Mouse (Mus musculus): ENCODE data around the gene Nrxn1.
"Not testable (repeated sequence)": the region's sequence is repeated elsewhere in the genome, so short reads cannot be mapped to it uniquely, and the experiment has no call there.

Nrxn1 gene

DNA sequence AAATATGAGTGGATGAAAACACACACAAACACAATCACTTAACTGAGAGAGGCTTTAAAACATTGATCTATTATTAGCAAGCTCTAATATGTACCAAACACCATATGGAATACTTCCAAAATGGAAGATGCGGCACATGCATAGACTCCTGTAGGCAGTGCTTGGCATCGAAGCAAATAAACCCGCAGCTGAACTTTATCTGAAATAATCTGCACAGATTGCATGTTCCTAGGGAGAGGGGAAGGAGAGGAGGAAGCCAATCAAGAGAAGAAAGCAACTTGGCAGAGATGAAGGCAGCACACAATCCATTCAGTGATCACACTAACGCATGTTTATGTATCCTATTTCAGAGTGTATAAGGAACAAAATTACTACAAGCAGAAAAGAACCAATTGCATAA, 542.5 kb downstream of the Nrxn1 start:
- peak in 1 of 2 experiments; percentile 46 for DNase-seq

DNA sequence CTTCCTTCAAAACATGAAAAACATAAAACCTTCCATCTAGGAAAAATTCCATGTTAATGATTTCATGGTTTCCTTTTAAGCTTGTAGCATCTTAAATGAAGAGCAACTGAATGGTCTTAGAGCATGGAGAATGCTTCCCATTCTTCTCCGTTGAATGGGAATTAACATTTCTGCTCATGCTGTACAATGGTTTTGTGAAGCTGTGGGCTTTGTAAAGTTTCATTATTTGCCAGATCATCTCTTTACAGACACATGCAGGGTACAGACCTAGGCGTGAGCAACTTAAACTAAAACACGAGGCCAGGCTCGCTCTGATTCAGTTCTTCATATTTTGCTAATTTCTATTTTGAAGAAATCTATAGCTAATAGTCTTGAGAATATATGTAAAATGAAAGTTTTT, 546.1 kb downstream of the Nrxn1 start:
- no peak for DNase-seq

DNA sequence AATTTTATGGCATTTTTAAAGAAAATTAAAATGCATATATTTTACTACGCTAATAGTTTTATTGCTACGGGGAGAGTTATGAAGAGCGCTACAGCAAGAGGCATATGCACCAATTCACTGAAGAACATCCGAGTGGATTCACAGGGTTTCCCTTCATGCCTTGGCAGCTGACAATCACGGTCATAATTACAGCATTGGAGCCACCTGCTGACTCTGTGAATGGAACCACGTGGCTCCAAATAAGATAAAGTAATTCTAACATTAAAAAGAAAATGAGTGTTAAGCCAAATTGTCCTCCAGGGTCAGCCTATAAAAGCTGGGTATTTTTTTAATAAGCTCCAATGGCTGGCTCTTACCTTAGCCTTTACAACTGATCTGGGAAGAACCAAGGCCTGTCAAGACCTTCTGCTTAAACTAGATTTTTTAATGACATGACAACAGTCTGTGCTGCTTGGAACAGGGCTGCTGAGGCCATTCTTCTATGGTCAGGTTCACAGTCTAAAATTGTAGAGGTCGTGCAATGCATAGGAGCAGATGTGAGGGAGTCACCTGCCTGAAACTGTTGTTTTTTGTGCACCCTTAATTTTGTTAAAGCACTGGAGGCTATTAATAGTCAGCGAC, 548.1 kb downstream of the Nrxn1 start:
- DNase-seq: peak in 1 of 2 experiments; percentile 25

DNA sequence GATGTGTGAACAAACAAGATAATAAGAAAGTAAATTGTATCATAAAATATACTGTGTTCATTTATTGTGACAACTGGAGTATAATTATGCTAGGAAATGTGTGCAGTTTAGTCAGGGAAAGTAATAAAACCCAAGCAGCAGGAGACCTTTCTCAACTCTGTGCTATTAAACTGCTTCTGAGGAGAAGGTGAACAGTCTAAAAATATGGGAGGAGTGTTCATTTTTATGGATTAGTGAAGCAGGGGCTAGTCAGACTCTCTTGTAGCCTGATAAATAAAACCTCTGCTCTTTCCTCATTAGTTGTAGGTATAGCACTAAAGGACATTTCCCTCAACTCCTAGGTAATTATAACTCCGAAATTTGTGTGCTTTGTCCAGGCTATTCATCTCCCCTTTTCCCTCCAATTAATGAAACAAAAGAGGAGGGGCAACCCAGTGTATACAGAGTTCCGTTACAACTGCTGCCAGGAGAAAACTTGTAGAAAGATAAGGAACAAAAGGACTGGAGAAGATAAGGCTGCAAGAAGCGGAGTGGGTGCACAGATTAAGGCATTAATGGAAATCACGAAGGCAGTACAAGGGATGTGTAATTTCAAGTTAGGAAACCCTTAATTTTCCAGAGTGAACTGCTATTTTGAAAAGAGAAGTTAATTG, 548.8 kb downstream of the Nrxn1 start:
- DNase-seq: no peak

DNA sequence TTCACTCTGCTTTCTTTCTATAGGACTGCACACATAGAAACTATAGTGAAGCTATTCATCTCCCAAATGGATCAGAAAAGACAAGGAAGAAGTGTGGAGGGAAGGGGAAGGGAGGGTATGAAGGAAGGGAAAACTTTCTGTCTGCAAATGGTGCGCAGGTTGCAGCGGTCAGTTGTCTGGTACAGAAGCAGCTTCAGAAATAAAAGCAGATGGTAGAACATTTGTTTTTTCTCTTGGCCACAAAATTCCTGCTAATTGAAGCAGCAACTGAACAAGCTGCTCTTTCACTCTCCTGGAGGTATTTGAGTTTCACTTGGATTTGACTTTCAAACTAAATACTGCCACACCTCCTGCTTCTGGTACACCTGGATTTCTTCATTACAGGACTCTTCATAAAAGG, 561.4 kb downstream of the Nrxn1 start:
- DNase-seq: peak; percentile 51 to 53

DNA sequence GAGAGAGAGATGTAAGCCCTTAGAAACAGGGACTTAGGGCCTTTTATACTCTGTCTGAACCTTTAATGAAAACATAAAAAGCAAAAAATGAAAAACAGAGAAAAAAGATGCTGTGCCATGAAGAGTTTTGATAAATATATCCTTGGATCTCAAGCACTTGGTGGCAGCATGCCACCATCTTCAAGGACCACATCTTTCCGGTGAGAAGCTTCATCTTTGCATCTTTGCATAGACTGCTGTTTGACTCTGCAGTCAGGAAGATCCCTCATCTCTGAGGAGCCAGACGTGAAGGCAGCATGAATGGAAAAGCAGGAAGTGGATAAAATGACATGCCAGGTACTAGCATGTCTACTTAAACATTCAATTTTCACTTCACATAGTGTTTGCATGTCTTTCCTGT, 586.8 kb downstream of the Nrxn1 start:
- no peak for DNase-seq

DNA sequence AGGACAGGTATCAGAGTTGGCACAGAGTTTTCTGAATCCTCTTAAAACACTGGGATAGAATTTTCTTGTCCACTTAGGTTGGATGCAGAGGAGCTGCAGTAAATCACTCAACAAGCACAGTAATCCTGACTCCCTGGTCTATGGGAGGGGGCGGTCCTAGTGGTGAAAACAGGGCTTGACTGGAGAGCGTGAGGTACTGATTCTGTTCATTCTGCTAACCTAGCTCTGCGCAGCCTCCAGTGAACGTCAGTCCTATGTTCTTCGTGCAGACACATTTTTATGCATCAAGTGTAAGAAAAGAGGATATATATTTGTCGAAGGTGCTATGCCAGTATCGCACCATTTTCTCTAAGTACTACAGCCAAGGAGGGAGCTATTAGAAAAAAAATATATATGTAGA, 588.9 kb downstream of the Nrxn1 start:
- not testable (repeated sequence) for DNase-seq

DNA sequence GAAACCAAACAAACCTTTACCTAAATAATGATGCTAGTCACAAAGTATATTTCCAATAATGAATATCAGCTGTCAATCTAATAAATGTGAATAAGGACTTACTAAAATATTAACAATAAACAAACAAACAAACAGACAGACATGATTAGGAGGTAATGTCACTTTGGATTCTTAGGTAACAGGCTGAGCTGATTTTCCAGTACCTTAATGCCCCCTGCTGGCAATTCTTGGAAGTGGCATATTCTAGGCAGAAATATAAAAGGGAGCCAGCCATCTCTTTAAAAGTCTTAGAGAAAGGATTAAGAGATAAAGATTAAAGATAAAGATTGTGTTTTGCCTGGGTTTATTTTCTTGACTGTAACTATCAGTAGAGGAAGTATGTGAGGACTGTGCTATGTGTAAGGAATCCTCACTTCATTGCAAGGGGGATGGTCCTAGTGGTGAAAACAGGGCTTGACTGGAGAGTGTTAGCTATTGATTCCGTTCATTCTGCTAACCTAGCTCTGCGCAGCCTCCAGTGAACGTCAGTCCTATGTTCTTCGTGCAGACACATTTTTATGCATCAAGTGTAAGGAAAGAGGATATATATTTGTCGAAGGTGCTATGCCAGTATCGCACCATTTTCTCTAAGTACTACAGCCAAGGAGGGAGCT, 591.7 kb downstream of the Nrxn1 start:
- peak; percentile 77 to 88 for DNase-seq

DNA sequence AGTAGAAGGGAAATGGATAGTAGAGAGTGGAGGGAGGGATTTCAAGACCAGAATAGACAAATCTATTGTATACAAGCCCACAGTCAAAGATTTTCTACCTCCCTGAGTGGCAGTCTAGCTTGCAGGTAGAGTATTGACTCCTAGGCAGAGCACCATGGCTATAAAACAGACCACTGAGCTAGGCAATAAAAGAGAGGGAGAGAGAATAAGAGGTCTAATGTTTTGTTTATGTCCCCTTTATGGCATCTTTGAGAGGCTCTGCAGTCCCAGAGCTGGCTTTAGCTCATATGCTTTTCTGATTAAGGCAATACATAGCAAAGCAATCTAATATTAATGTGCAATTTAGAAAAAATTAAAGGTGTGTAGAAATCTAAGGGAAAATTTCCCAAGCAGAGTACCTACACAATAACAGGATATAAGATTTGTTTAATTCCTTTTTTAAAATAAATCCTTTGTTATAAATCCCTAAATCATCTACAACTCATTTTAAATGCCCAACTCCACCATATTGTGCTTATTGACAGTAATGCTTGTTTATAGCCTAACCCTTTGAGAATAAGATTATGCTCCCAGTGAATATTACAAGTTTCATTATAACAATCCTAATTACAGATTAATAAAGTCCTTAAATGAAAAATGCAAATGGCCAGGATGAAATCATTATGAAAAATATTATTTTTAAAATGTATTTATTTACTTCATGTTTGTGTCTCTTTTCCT, 613.2 kb downstream of the Nrxn1 start:
- DNase-seq: no peak

DNA sequence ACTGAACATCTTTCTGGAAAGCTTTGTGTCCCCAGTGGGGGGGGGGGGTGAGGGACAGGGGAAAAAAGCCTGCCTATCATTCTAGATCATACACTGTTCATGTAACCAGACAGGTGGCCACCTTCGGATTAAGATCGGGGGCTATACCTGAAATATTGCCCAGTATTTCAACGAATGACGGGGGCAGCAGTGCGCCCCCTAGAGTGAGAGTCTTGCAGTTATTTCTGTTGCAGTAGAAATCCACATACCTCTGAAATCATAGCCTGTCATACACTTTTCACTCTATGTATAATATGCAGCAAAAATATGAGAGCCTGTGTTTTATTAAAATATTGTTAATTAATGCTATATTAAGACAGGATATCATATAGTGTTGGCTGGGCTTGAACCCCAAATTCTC, 636.1 kb downstream of the Nrxn1 start:
- DNase-seq: no peak

DNA sequence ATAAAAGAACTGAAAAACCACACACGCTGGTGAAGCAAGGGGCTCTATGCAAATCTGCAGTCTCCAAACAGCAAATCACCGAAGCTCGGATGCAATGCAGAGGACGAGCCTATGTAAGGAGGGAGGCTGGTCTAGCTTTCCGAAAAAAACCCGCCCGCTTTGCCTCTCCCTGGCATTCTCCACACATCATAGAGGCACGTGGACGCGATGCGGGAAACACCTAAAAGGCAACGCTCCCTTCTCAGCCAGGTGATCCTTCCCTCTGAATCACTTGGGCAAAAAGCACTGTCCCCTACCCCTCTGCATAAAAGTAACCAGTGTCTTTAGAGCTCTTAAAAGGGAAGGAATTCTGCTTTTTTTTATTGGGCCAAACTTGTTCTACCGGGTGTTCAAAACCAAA, 637.0 kb downstream of the Nrxn1 start:
- peak; percentile 73 to 81 for DNase-seq

DNA sequence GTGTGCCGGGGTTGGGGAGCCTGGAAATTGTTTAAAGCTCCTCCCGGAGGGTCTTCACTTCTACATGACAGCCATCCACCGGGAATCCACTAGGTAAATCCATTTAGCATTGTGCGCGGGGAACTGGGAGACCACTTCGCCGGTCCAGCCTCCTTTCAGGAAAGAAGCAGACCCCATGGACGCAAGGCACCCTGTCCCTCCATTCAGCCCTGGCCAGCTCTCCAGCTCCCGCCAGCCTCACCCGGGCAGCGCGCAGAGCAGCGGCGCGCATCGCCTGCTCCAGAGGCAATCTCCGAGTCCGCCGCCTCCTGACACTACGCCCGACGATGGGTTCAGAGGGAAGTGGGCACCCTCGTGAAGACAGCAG, 637.5 kb downstream of the Nrxn1 start:
- DNase-seq: peak; percentile 59 to 71

DNA sequence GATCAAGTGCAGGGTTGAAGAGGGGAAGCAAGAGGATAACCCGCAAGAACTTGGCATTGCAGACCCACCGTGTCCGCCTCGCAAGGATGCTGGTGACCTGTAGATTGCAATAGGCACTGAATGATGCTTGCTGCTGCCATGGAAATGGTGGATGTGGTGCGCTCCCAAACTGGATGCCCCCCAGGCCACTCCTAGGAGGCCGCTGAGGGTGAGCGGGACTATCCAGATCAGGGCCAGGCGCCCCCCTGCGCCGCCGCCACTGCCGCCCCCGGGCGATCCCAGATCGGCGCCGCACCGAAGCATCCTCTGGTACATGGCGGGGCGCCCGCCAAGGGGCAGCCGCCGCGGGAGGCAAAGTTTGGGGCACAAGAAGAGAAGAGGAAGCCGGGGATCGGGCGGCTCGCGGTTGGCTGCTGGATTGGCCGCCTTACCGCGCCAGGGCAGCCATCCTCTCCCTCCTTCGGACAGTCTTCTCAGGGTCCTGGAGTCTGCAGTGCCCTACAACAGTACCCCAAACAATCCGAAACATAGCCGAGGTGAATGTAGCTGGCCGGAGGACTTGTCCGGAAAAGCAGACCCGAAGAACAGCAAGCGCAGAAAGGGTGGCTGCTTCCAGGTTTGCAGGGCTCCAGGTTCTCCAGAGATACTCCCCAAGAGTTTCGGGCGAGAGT, 638.0 kb downstream of the Nrxn1 start:
- DNase-seq: peak; percentile 53 to 75

DNA sequence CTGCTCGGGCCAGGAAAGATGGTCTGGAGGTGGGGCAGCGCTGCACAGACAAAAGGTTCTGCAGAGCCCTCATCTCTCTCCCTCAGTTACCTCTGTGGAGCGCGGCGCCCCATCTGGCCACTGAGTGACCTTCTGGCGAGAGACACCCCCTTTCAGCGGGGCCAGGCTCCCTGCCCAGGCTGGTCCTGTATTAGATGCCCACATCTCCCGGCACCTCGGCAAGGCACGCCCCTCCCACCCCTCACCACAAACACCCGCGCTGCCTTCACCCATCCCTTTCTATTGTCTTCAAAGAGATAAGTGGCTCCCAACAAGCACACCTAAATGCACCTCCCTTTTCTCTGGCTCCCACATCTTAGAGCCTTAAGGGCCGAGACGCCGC, 638.5 kb downstream of the Nrxn1 start:
- DNase-seq: peak; percentile 87 to 91

DNA sequence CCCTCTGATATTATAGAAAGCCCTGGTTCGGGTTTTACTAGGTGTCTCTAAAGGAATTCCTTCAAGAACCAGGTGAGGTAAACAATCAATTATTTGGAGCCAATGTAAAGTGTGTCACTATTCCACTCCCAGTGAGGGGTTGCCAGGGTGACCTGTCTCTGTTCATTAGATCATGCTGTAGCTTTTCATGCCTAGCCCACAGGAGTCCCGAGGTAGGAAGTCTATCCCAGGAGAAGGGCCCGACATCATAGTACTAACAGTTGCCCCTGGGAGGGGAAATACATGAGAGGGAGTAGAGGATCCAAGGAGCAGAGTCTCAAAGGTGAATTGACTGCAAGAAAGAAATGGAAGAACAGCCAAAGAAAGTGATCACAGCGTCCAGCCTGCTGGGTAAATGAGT, 639.6 kb downstream of the Nrxn1 start:
- DNase-seq: peak in 1 of 2 experiments; percentile 44

DNA sequence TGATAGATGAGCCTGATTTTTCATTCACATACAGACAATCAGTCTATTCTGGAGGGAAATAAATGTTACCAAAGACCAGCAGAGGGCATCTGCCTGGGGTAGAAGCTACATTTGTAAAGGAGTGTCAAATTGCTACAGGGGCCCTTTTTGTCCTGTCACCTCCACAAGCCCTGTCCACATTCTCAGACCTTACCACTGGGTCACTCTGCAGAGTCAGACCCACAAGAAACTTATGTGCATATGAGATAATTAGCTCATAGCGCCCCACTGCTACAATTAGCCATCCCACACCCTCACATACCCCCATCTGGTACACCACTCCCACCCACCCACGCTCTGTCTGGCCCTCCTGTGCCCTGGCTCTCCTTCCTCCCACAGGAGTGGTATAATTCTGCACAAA, 640.1 kb downstream of the Nrxn1 start:
- peak; percentile 54 to 59 for DNase-seq

DNA sequence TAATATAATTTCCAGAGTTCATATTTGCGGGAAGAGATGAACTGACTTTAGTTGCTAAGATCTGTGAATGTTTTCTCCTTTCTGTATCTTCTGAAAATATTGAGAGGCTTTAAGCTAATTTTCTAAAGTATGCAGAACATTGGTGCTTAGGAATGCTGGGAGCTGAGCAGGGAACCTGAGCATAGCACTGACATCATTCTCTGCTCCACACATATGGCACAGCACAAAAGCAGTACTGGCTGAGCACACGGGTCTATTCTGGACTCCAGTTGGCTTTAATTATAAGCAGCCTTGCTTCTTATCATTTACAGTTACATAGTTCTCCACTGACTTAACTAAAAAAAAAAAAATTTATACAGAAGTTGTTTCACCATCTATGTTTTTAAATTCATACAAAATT, 641.5 kb downstream of the Nrxn1 start:
- peak; percentile 39 to 52 for DNase-seq

DNA sequence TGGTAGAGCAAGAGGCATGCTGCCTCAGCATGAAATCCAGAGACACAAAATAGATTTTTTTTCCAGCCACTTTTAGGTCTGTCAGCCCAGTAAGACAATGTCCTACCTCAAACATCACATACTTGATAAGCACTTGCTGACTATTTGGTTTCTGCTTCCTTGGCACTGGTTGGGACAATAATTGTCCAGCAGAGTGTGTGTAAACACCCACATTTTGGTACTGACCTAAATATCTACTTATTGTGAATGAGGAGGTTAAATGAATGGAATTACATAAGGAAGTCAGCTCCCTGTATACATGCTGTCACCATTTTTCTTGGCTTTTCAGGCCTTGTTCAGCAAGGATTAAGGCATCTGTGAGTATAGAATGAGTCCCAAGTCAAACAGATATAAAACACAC, 649.8 kb downstream of the Nrxn1 start:
- no peak for DNase-seq

DNA sequence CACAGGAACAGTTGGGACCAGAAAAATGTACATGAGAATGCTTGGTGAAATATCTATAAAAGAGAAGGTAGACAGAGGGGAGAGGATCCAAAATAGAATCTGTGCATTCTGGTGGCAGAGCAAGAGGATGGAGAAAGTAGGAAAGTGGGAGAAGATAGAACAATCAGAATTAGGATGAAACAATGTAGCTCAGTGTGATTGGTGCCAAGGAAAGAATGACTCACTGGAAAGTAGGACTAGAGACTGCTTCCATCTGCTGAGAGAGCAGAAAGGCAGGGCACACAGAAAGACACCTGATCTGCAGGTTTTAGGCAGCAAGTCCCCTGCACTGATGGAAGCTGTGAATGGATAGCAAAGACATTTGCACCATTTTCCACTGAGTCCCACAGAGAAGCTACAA, 657.0 kb downstream of the Nrxn1 start:
- DNase-seq: peak; percentile 62 to 74

DNA sequence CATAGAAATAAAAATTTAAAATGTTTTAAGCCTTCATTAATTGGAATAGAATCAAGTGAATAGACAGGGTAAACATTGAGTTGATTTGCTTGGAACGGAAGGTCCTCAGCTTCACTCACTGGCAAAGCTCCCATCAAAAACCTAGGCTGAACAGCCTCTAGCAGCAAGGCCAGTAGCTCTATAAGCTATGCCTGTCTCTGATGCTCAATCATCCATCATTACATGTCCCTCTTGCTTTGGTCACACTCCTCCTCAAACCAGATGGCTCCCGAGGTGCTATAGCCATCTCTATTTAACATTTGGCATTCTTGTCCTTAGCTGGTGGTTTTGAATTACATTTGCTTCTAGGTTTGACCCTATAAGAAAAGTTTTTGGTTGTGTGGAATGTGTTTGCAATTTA, 657.5 kb downstream of the Nrxn1 start:
- peak; percentile 48 to 51 for DNase-seq

DNA sequence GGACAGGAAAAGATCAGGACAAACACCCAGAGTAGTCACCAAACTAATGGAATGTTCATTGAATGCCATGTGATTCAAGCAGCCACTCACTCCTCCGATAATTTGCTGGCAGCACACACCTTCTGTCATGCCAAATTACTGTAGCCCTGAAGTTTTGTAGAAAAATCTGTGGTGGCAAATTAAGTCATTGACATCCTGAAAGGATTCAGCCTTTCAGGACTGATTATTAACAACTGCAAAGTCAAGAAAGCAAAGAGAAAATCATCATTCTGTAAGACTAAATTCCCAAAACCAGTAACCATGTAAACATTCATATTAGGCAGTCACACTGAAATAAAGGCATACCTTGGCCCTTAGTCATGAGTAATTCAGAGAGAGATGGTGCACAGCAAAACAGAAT, 662.7 kb downstream of the Nrxn1 start:
- peak in 1 of 2 experiments; percentile 23 for DNase-seq

DNA sequence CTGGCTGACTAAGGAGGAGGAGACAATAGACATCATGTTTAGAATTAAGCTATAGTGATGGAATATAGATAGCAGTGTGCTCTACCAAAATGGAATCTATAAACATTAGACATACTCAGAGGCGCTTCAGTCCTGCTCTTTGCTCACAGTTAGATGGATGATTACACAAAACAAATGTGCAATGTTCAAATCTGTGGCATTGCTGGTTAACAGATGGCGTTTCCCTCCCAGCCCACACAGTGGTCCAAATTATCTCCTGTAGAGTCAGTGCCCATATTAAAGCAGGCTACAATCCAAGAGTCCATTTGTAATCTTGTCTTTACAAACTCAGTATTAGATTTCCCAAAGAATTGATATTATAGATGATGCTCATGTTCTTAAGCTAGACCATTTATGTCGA, 666.9 kb downstream of the Nrxn1 start:
- DNase-seq: peak; percentile 74 to 83

DNA sequence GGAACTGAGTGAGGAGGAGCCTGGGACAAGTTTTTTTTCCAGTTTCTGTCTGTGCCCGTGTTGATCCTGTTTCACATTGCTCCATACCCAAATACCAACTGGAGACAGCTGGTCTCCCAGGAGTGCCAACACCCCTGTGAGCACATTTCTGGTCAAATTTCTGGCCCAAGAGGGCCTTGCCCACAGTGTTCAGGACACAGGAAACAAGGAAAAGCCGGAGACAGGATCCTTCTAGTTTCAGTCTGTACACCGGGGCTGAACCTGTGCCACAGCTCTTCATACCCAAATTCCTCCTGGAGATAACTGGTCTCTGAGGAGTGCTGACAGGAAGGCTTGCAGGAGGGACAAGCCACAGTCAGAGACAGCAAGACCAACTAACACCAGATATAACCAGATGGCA, 670.3 kb downstream of the Nrxn1 start:
- DNase-seq: peak; percentile 78
